Mouse (Mus musculus): ENCODE measurements at regions not wholly inside any gene's neighbourhood (a gene's known extent, or its start where the extent isn't known, plus 50 kb on each side); places are given as distances from the start of the nearest gene placed in this dataset.

GRCm38 (mm10) chr10:87432306-87432705 is 61.2 kb downstream of the Ascl1 start:
- H3K27ac ChIP-seq: no peak overlapping the region
- no peak overlapping the region for H3K9ac ChIP-seq (replicated peaks; ENCODE audit: low read length)
- no peaks in the 10 kb centered on the region for H3K27me3 ChIP-seq (ENCODE audit: insufficient read depth, low read length)
- WGBS: 72% methylated on average over 4 of the region's 4 CpGs
- H3K4me3 ChIP-seq (ENCODE audit: low read length): no peak overlapping the region
- no peaks in the 10 kb centered on the region for H3K36me3 ChIP-seq (ENCODE audit: insufficient read depth, low read length)
- H3K4me2 ChIP-seq (ENCODE audit: low read depth, low read length): no peak overlapping the region
- no peaks in the 10 kb centered on the region for H3K9me3 ChIP-seq (ENCODE audit: low read length)
- H3K4me1 ChIP-seq (ENCODE audit: insufficient read depth, low read length): no peaks in the 10 kb centered on the region
- TF ChIP-seq CTCF (IDR thresholded peaks at IDR 0.05; ENCODE audit: low read depth): no peak
- ATAC-seq (no peak), DNase-seq (ENCODE audit: low spot score) (no peak)

GRCm38 (mm10) chr10:87419940-87420385 is 73.5 kb downstream of the Ascl1 start:
- Histone ChIP-seq H3K9me3 (ENCODE audit: low read length) (no peaks in the 10 kb centered on the region), H3K4me3 (ENCODE audit: low read length) (no peak overlapping the region), H3K9ac (replicated peaks; ENCODE audit: low read length) (no peak overlapping the region), H3K27me3 (ENCODE audit: insufficient read depth, low read length) (no peaks in the 10 kb centered on the region), H3K4me1 (ENCODE audit: insufficient read depth, low read length) (no peaks in the 10 kb centered on the region), H3K4me2 (ENCODE audit: low read depth, low read length) (no peak overlapping the region), H3K36me3 (ENCODE audit: insufficient read depth, low read length) (no peaks in the 10 kb centered on the region), H3K27ac (no peak overlapping the region)
- DNase-seq (ENCODE audit: low spot score): peak; percentile 26
- ATAC-seq: no peak
- WGBS: 9% methylated on average over 6 of the region's 6 CpGs
- TF ChIP-seq CTCF (IDR thresholded peaks at IDR 0.05; ENCODE audit: low read depth): no peak

GRCm38 (mm10) chr10:87419245-87419939 is 74.1 kb downstream of the Ascl1 start:
- no peaks in the 10 kb centered on the region for H3K36me3 ChIP-seq (ENCODE audit: insufficient read depth, low read length)
- WGBS: 14% methylated on average over 7 of the region's 7 CpGs
- no peaks in the 10 kb centered on the region for H3K4me1 ChIP-seq (ENCODE audit: insufficient read depth, low read length)
- no peak for DNase-seq (ENCODE audit: low spot score)
- H3K27ac ChIP-seq: no peak overlapping the region
- H3K9me3 ChIP-seq (ENCODE audit: low read length): no peaks in the 10 kb centered on the region
- no peak overlapping the region for H3K4me2 ChIP-seq (ENCODE audit: low read depth, low read length)
- ATAC-seq: no peak
- no peaks in the 10 kb centered on the region for H3K27me3 ChIP-seq (ENCODE audit: insufficient read depth, low read length)
- TF ChIP-seq CTCF (IDR thresholded peaks at IDR 0.05; ENCODE audit: low read depth): no peak
- H3K4me3 ChIP-seq (ENCODE audit: low read length): no peak overlapping the region
- no peak overlapping the region for H3K9ac ChIP-seq (replicated peaks; ENCODE audit: low read length)

- Histone ChIP-seq H3K4me2 (ENCODE audit: low read depth, low read length) (no peak overlapping the region), H3K9ac (replicated peaks; ENCODE audit: low read length) (no peak overlapping the region), H3K27ac (no peak overlapping the region), H3K4me3 (ENCODE audit: low read length) (no peak overlapping the region), H3K9me3 (ENCODE audit: low read length) (no peaks in the 10 kb centered on the region), H3K4me1 (ENCODE audit: insufficient read depth, low read length) (no peaks in the 10 kb centered on the region), H3K27me3 (ENCODE audit: insufficient read depth, low read length) (no peaks in the 10 kb centered on the region), H3K36me3 (ENCODE audit: insufficient read depth, low read length) (no peaks in the 10 kb centered on the region)
- WGBS: 64% methylated on average over 15 of the region's 15 CpGs
- no peak for TF ChIP-seq CTCF (IDR thresholded peaks at IDR 0.05; ENCODE audit: low read depth)
- no peak for ATAC-seq
- DNase-seq (ENCODE audit: low spot score): no peak
These were observed 99.1 kb downstream of the Ascl1 start for GRCm38 (mm10) chr10:87394296-87394921.

GRCm38 (mm10) chr10:87389148-87389547 is 104.3 kb downstream of the Ascl1 start:
- H3K36me3 ChIP-seq (ENCODE audit: insufficient read depth, low read length): no peaks in the 10 kb centered on the region
- DNase-seq (ENCODE audit: low spot score): no peak
- H3K4me2 ChIP-seq (ENCODE audit: low read depth, low read length): no peak overlapping the region
- H3K4me1 ChIP-seq (ENCODE audit: insufficient read depth, low read length): no peaks in the 10 kb centered on the region
- WGBS: 59% methylated on average over 2 of the region's 2 CpGs
- no peak for ATAC-seq
- no peak overlapping the region for H3K27ac ChIP-seq
- H3K27me3 ChIP-seq (ENCODE audit: insufficient read depth, low read length): no peaks in the 10 kb centered on the region
- no peak for TF ChIP-seq CTCF (IDR thresholded peaks at IDR 0.05; ENCODE audit: low read depth)
- H3K4me3 ChIP-seq (ENCODE audit: low read length): no peak overlapping the region
- H3K9ac ChIP-seq (replicated peaks; ENCODE audit: low read length): no peak overlapping the region
- H3K9me3 ChIP-seq (ENCODE audit: low read length): no peaks in the 10 kb centered on the region

- 94% methylated on average over 4 of the region's 4 CpGs for WGBS
- Histone ChIP-seq H3K27ac (no peak overlapping the region), H3K4me2 (ENCODE audit: low read depth, low read length) (no peak overlapping the region), H3K4me1 (ENCODE audit: insufficient read depth, low read length) (no peaks in the 10 kb centered on the region), H3K9me3 (ENCODE audit: low read length) (no peaks in the 10 kb centered on the region), H3K36me3 (ENCODE audit: insufficient read depth, low read length) (no peaks in the 10 kb centered on the region), H3K4me3 (ENCODE audit: low read length) (no peak overlapping the region), H3K9ac (replicated peaks; ENCODE audit: low read length) (no peak overlapping the region), H3K27me3 (ENCODE audit: insufficient read depth, low read length) (no peaks in the 10 kb centered on the region)
- no peak for ATAC-seq
- no peak for DNase-seq (ENCODE audit: low spot score)
- TF ChIP-seq CTCF (IDR thresholded peaks at IDR 0.05; ENCODE audit: low read depth): no peak
These were observed 108.2 kb downstream of the Ascl1 start for GRCm38 (mm10) chr10:87385276-87385675.

- no peak for TF ChIP-seq CTCF (IDR thresholded peaks at IDR 0.05; ENCODE audit: low read depth)
- 71% methylated on average over 9 of the region's 9 CpGs for WGBS
- ATAC-seq (no peak), DNase-seq (ENCODE audit: low spot score) (no peak)
- H3K9me3 ChIP-seq (ENCODE audit: low read length): no peaks in the 10 kb centered on the region
- H3K27me3 ChIP-seq (ENCODE audit: insufficient read depth, low read length): no peaks in the 10 kb centered on the region
- H3K36me3 ChIP-seq (ENCODE audit: insufficient read depth, low read length): no peaks in the 10 kb centered on the region
- no peak overlapping the region for H3K4me3 ChIP-seq (ENCODE audit: low read length)
- H3K4me1 ChIP-seq (ENCODE audit: insufficient read depth, low read length): no peaks in the 10 kb centered on the region
- H3K27ac ChIP-seq: no peak overlapping the region
- no peak overlapping the region for H3K4me2 ChIP-seq (ENCODE audit: low read depth, low read length)
- no peak overlapping the region for H3K9ac ChIP-seq (replicated peaks; ENCODE audit: low read length)
These were observed 108.8 kb downstream of the Ascl1 start for GRCm38 (mm10) chr10:87384606-87385206.
